Mouse (Mus musculus): ENCODE measurements around the gene Gbp3. TPM values are rescaled to one million over a fixed set of nuclear protein-coding genes. Genes with fewer than 3 reads are reported as not detected.
"Not testable (repeated sequence)": the region's sequence is repeated elsewhere in the genome, so short reads cannot be mapped to it uniquely, and the experiment has no call there.

The Gbp3 gene
- total RNA-seq (2021): 1 to 10 TPM; 2.9 to 3.0 TPM
- long read RNA-seq, experiment 1, partial matches to known transcripts: 0 of 5 reads
- long read RNA-seq, experiment 1, other reads (novel, unspliced or antisense): 3 of 5 reads
- long read RNA-seq, experiment 2, partial matches to known transcripts: 1 of 8 reads
- long read RNA-seq, experiment 2, other reads (novel, unspliced or antisense): 3 of 8 reads

- intact Hi-C loops (cut with DNase I): loop anchor here (1.0 to 10.0 kb wide), 3 partner anchors 63 to 285 kb away; partner anchors contain the start of gene Gbp2
- no peak for TF ChIP-seq CTCF (IDR thresholded peaks at IDR 0.05)
- Histone ChIP-seq H3K27ac (peak within 1 kb of the TSS; percentile 83), H3K4me3 (peak within 1 kb of the TSS; percentile 77)
- DNase-seq: peak; percentile 23
Measured at GRCm38 (mm10) chr3:142559632-142560228, at the start of gene Gbp3. Gene Gbp3, plus strand, starts transcription at chr3:142560026.

GRCm38 (mm10) chr3:142528116-142528515, 31.7 kb upstream of the Gbp3 start:
- no peak for DNase-seq
- no peak for TF ChIP-seq CTCF (IDR thresholded peaks at IDR 0.05)
- Histone ChIP-seq H3K4me3 (no peak overlapping the region), H3K27ac (no peak overlapping the region)
- intact Hi-C loops (cut with DNase I): no loop called here

- intact Hi-C loops (cut with DNase I): no loop called here
- TF ChIP-seq CTCF (IDR thresholded peaks at IDR 0.05): no peak
- Histone ChIP-seq H3K27ac (peak overlapping the region; percentile 83), H3K4me3 (peak overlapping the region; percentile 81)
- DNase-seq: no peak
Measured at GRCm38 (mm10) chr3:142529597-142529996, 30.2 kb upstream of the Gbp3 start.

- DNase-seq: peak; percentile 65
- H3K27ac ChIP-seq: peak within 1 kb of the TSS; percentile 83
- intact Hi-C loops (cut with DNase I): no loop called here
- H3K4me3 ChIP-seq: peak within 1 kb of the TSS; percentile 81
- TF ChIP-seq CTCF (IDR thresholded peaks at IDR 0.05): no peak
Measured at GRCm38 (mm10) chr3:142530087-142530953, 29.5 kb upstream of the Gbp3 start, which contains the start of gene Gbp7. Gene Gbp7, plus strand, starts transcription at chr3:142530342.

GRCm38 (mm10) chr3:142531595-142531994, 28.2 kb upstream of the Gbp3 start:
- H3K4me3 ChIP-seq: peak overlapping the region; percentile 81
- no peak for TF ChIP-seq CTCF (IDR thresholded peaks at IDR 0.05)
- intact Hi-C loops (cut with DNase I): no loop called here
- no peak for DNase-seq
- no peak overlapping the region for H3K27ac ChIP-seq

- Histone ChIP-seq H3K27ac (no peak overlapping the region), H3K4me3 (no peak overlapping the region)
- intact Hi-C loops (cut with DNase I): no loop called here
- DNase-seq: no peak
- no peak for TF ChIP-seq CTCF (IDR thresholded peaks at IDR 0.05)
Measured at GRCm38 (mm10) chr3:142533185-142533584, 26.6 kb upstream of the Gbp3 start.

- intact Hi-C loops (cut with DNase I): no loop called here
- DNase-seq: no peak
- no peak overlapping the region for H3K27ac ChIP-seq
- no peak overlapping the region for H3K4me3 ChIP-seq
- TF ChIP-seq CTCF (IDR thresholded peaks at IDR 0.05): no peak
Measured at GRCm38 (mm10) chr3:142535667-142536066, 24.2 kb upstream of the Gbp3 start.

- intact Hi-C loops (cut with DNase I): no loop called here
- no peak for TF ChIP-seq CTCF (IDR thresholded peaks at IDR 0.05)
- Histone ChIP-seq H3K4me3 (no peak overlapping the region), H3K27ac (no peak overlapping the region)
- DNase-seq: no peak
Measured at GRCm38 (mm10) chr3:142541391-142541790, 18.4 kb upstream of the Gbp3 start.

- H3K4me3 ChIP-seq; intact Hi-C loops (cut with DNase I); DNase-seq; H3K27ac ChIP-seq: not testable (repeated sequence)
Measured at GRCm38 (mm10) chr3:142542776-142543175, 17.1 kb upstream of the Gbp3 start.

GRCm38 (mm10) chr3:142546690-142547089, 13.1 kb upstream of the Gbp3 start:
- no peak for TF ChIP-seq CTCF (IDR thresholded peaks at IDR 0.05)
- Histone ChIP-seq H3K4me3 (no peak overlapping the region), H3K27ac (no peak overlapping the region)
- DNase-seq: no peak
- intact Hi-C loops (cut with DNase I): no loop called here

GRCm38 (mm10) chr3:142550052-142550676, 9.7 kb upstream of the Gbp3 start:
- no peak overlapping the region for H3K4me3 ChIP-seq
- intact Hi-C loops (cut with DNase I): no loop called here
- no peak overlapping the region for H3K27ac ChIP-seq
- no peak for TF ChIP-seq CTCF (IDR thresholded peaks at IDR 0.05)
- no peak for DNase-seq

GRCm38 (mm10) chr3:142554601-142555000, 5.2 kb upstream of the Gbp3 start:
- H3K4me3 ChIP-seq: no peak overlapping the region
- no peak for DNase-seq
- no peak for TF ChIP-seq CTCF (IDR thresholded peaks at IDR 0.05)
- no peak overlapping the region for H3K27ac ChIP-seq
- intact Hi-C loops (cut with DNase I): no loop called here

- intact Hi-C loops (cut with DNase I): no loop called here
- no peak for TF ChIP-seq CTCF (IDR thresholded peaks at IDR 0.05)
- H3K27ac ChIP-seq: no peak overlapping the region
- no peak for DNase-seq
- H3K4me3 ChIP-seq: no peak overlapping the region
Measured at GRCm38 (mm10) chr3:142555623-142556022, 4.2 kb upstream of the Gbp3 start.

Data from gastrocnemius, adult 2 months (tissue).